Mouse (Mus musculus): Measurements from ENCODE around the gene Pltp.
A peak's percentile ranks its signal among the peaks of the same experiment; 100 is the strongest.
"Not testable (repeated sequence)": the region's sequence is repeated elsewhere in the genome, so short reads cannot be mapped to it uniquely, and the experiment has no call there.

The Pltp gene

GRCm38 (mm10) chr2:164878509-164879227 lies 21.2 kb upstream of the Pltp start:
- peak; percentile 63 for DNase-seq (ENCODE audit: low read depth)

- DNase-seq (ENCODE audit: low read depth), result not testable (repeated sequence)
Observed at GRCm38 (mm10) chr2:164877376-164878215, 20.1 kb upstream of the Pltp start.

GRCm38 (mm10) chr2:164875648-164876047 lies 18.1 kb upstream of the Pltp start:
- not testable (repeated sequence) for DNase-seq (ENCODE audit: low read depth)

GRCm38 (mm10) chr2:164874239-164874769 lies 16.8 kb upstream of the Pltp start:
- DNase-seq (ENCODE audit: low read depth), result no peak

- no peak for DNase-seq (ENCODE audit: low read depth)
Observed at GRCm38 (mm10) chr2:164873621-164874020, 16.1 kb upstream of the Pltp start.

GRCm38 (mm10) chr2:164871602-164872303 lies 14.2 kb upstream of the Pltp start:
- no peak for DNase-seq (ENCODE audit: low read depth)

- no peak for DNase-seq (ENCODE audit: low read depth)
Observed at GRCm38 (mm10) chr2:164868491-164868890, 11.0 kb upstream of the Pltp start.

- no peak for DNase-seq (ENCODE audit: low read depth)
Observed at GRCm38 (mm10) chr2:164867566-164867965, 10.1 kb upstream of the Pltp start.

GRCm38 (mm10) chr2:164866741-164867551 lies 9.4 kb upstream of the Pltp start:
- DNase-seq (ENCODE audit: low read depth), result no peak

GRCm38 (mm10) chr2:164864593-164864992 lies 7.1 kb upstream of the Pltp start:
- no peak for DNase-seq (ENCODE audit: low read depth)

- not testable (repeated sequence) for DNase-seq (ENCODE audit: low read depth)
Observed at GRCm38 (mm10) chr2:164863411-164863810, 5.9 kb upstream of the Pltp start.

- no peak for DNase-seq (ENCODE audit: low read depth)
Observed at GRCm38 (mm10) chr2:164862179-164862861, 4.8 kb upstream of the Pltp start.

GRCm38 (mm10) chr2:164861094-164861493 lies 3.6 kb upstream of the Pltp start:
- DNase-seq (ENCODE audit: low read depth), result no peak

GRCm38 (mm10) chr2:164859640-164860432 lies 2.3 kb upstream of the Pltp start:
- DNase-seq (ENCODE audit: low read depth), result no peak

- no peak for DNase-seq (ENCODE audit: low read depth)
Observed at GRCm38 (mm10) chr2:164859155-164859554, 1.6 kb upstream of the Pltp start.

GRCm38 (mm10) chr2:164857842-164858553 lies 487 bp upstream of the Pltp start:
- DNase-seq (ENCODE audit: low read depth), result no peak

GRCm38 (mm10) chr2:164856309-164857100 lies 1.0 kb downstream of the Pltp start:
- no peak for DNase-seq (ENCODE audit: low read depth)

GRCm38 (mm10) chr2:164855572-164855971 lies 1.9 kb downstream of the Pltp start:
- not testable (repeated sequence) for DNase-seq (ENCODE audit: low read depth)

GRCm38 (mm10) chr2:164850061-164850460 lies 7.5 kb downstream of the Pltp start:
- DNase-seq (ENCODE audit: low read depth), result no peak

Measured in c-Kit-positive CD71-positive TER-119-negative erythroid progenitor cells, embryonic 14.5 days (primary cell).